Mouse (Mus musculus) neural tube, embryonic 15.5 days (tissue): ENCODE measurements around the gene Ptpro. TPM values are rescaled to one million over a fixed set of nuclear protein-coding genes. Genes with fewer than 3 reads are reported as not detected.
"Not testable (repeated sequence)": the region's sequence is repeated elsewhere in the genome, so short reads cannot be mapped to it uniquely, and the experiment has no call there.

Experiments
- ATAC-seq: fragments of 200-750 bp; cut with Nextera tagmentation; 2 replicates; pipeline ENCODE4 v1.8.0; 2017; ENCODE audit warnings: mild to moderate bottlenecking, moderate TSS enrichment, moderate library complexity; ENCODE audit not compliant: low FRiP score
- H3K27ac ChIP-seq: fragments of 300-500 bp; sonication (generic); replicated peaks from 2 replicates; pipeline ENCODE4 v1.5.1; 2015; ENCODE audit warnings: mild to moderate bottlenecking, inconsistent platforms
- H3K27me3 ChIP-seq: fragments of 300-500 bp; sonication (generic); replicated peaks from 2 replicates; pipeline ENCODE4 v1.6.1; 2015; ENCODE audit warnings: inconsistent platforms
- H3K36me3 ChIP-seq: fragments of 300-500 bp; sonication (generic); 2 replicates; pipeline ENCODE4 v1.6.1; 2015; ENCODE audit warnings: inconsistent platforms
- H3K4me1 ChIP-seq: fragments of 300-500 bp; sonication (generic); 2 replicates; pipeline ENCODE4 v1.6.1; 2015; ENCODE audit warnings: inconsistent platforms
- H3K4me2 ChIP-seq: fragments of 300-500 bp; sonication (generic); 2 replicates; pipeline ENCODE4 v1.6.1; 2015; ENCODE audit warnings: inconsistent platforms, mild to moderate bottlenecking, moderate library complexity
- H3K4me3 ChIP-seq: fragments of 300-500 bp; sonication (generic); replicated peaks from 2 replicates; pipeline ENCODE4 v1.5.1; 2015; ENCODE audit warnings: mild to moderate bottlenecking, inconsistent platforms
- H3K9ac ChIP-seq: fragments of 300-500 bp; sonication (generic); replicated peaks from 2 replicates; pipeline ENCODE4 v1.6.1; 2015; ENCODE audit warnings: mild to moderate bottlenecking, inconsistent platforms
- H3K9me3 ChIP-seq: fragments of 300-500 bp; sonication (generic); replicated peaks from 2 replicates; pipeline ENCODE4 v1.6.1; 2016; ENCODE audit warnings: inconsistent platforms
- WGBS: fragments of 180-500 bp; shearing (Covaris S2); methylation state at CpG from one replicate; pipeline ENCODE4 v1.1.7; 2015; ENCODE audit warnings: mixed read lengths; 5-methylcytosine and 5-hydroxymethylcytosine counted together
- polyA plus RNA-seq: library from polyadenylated mRNA; unstranded; fragments of >200 nt; fragmentation: Nextera tagmentation; extraction: Ambion mirVana; gene quantifications from 2 replicates; pipeline ENCODE4 v1.2.1, GENCODE M21; 2015

Ptpro gene
- polyA plus RNA-seq, 1 experiment from 2014 or later = 49.5 TPM

GRCm38 (mm10) chr6:137458136-137458535 is 206.0 kb downstream of the Ptpro start:
- Histone ChIP-seq H3K36me3 (peaks cover 11% of the 10 kb centered on the region; the same call in 1 of the 2 replicates), H3K4me2 (no peak overlapping the region), H3K9ac (no peak overlapping the region), H3K4me1 (peaks cover 3% of the 10 kb centered on the region; the same call in 1 of the 2 replicates), H3K4me3 (no peak overlapping the region), H3K27me3 (no peaks in the 10 kb centered on the region), H3K27ac (no peak overlapping the region), H3K9me3 (no peaks in the 10 kb centered on the region)
- ATAC-seq = no peak
- 91% methylated on average over 7 of the region's 7 CpGs for WGBS

GRCm38 (mm10) chr6:137463771-137464170 is 211.7 kb downstream of the Ptpro start:
- WGBS = 96% methylated on average over 5 of the region's 5 CpGs
- no peaks in the 10 kb centered on the region for H3K27me3 ChIP-seq
- H3K4me3 ChIP-seq = no peak overlapping the region
- ATAC-seq = no peak
- no peak overlapping the region for H3K9ac ChIP-seq
- no peak overlapping the region for H3K4me2 ChIP-seq
- 0 out of 2 replicates have a peak, but pooled peaks cover 3% of the 10 kb centered on the region for H3K4me1 ChIP-seq
- H3K9me3 ChIP-seq = no peaks in the 10 kb centered on the region
- H3K27ac ChIP-seq = no peak overlapping the region
- peaks cover 11% of the 10 kb centered on the region; the same call in 1 of the 2 replicates for H3K36me3 ChIP-seq

GRCm38 (mm10) chr6:137465253-137465652 is 213.1 kb downstream of the Ptpro start:
- 33% methylated on average over 2 of the region's 2 CpGs for WGBS
- Histone ChIP-seq H3K27me3 (no peaks in the 10 kb centered on the region), H3K4me2 (no peak overlapping the region), H3K4me1 (peaks cover 3% of the 10 kb centered on the region; the same call in 1 of the 2 replicates), H3K27ac (peak overlapping the region; percentile 48; the same call in 1 of the 2 replicates), H3K4me3 (no peak overlapping the region), H3K9me3 (no peaks in the 10 kb centered on the region), H3K9ac (no peak overlapping the region), H3K36me3 (peaks cover 11% of the 10 kb centered on the region; the same call in 1 of the 2 replicates)
- ATAC-seq = peak; percentile 39; the same call in 1 of the 2 replicates

- Histone ChIP-seq H3K4me2 (no peak overlapping the region), H3K4me3 (no peak overlapping the region), H3K36me3 (peaks cover 11% of the 10 kb centered on the region; the same call in 1 of the 2 replicates), H3K4me1 (peaks cover 12% of the 10 kb centered on the region), H3K27ac (no peak overlapping the region), H3K27me3 (no peaks in the 10 kb centered on the region), H3K9me3 (no peaks in the 10 kb centered on the region), H3K9ac (no peak overlapping the region)
- no peak for ATAC-seq
- 82% methylated on average over 2 of the region's 2 CpGs for WGBS
Observed at GRCm38 (mm10) chr6:137466256-137466655, 214.1 kb downstream of the Ptpro start.

- H3K9me3 ChIP-seq = no peaks in the 10 kb centered on the region
- 92% methylated on average over 3 of the region's 3 CpGs for WGBS
- H3K4me2 ChIP-seq = no peak overlapping the region
- H3K4me3 ChIP-seq = no peak overlapping the region
- no peak overlapping the region for H3K27ac ChIP-seq
- H3K27me3 ChIP-seq = no peaks in the 10 kb centered on the region
- H3K4me1 ChIP-seq = peaks cover 24% of the 10 kb centered on the region
- H3K9ac ChIP-seq = no peak overlapping the region
- H3K36me3 ChIP-seq = no peaks in the 10 kb centered on the region
- ATAC-seq = no peak
Observed at GRCm38 (mm10) chr6:137467696-137468095, 215.6 kb downstream of the Ptpro start.

GRCm38 (mm10) chr6:137469541-137469940 is 217.4 kb downstream of the Ptpro start:
- Histone ChIP-seq H3K9me3 (no peaks in the 10 kb centered on the region), H3K36me3 (no peaks in the 10 kb centered on the region), H3K4me3 (no peak overlapping the region), H3K27me3 (no peaks in the 10 kb centered on the region), H3K27ac (no peak overlapping the region), H3K4me2 (no peak overlapping the region), H3K4me1 (peaks cover 25% of the 10 kb centered on the region), H3K9ac (no peak overlapping the region)
- 96% methylated on average over 4 of the region's 4 CpGs for WGBS
- ATAC-seq = no peak

GRCm38 (mm10) chr6:137470901-137471598 is 218.9 kb downstream of the Ptpro start:
- Histone ChIP-seq H3K4me3 (no peak overlapping the region), H3K4me2 (no peak overlapping the region), H3K9me3 (no peaks in the 10 kb centered on the region), H3K36me3 (no peaks in the 10 kb centered on the region), H3K4me1 (peaks cover 21% of the 10 kb centered on the region), H3K9ac (no peak overlapping the region), H3K27me3 (no peaks in the 10 kb centered on the region), H3K27ac (peak overlapping the region; percentile 74)
- ATAC-seq = peak; percentile 66
- 33% methylated on average over 11 of the region's 11 CpGs for WGBS

- H3K36me3 ChIP-seq = no peaks in the 10 kb centered on the region
Observed at GRCm38 (mm10) chr6:137472129-137472528, 220.0 kb downstream of the Ptpro start.

GRCm38 (mm10) chr6:137473433-137473832 is 221.3 kb downstream of the Ptpro start:
- H3K4me3 ChIP-seq = no peak overlapping the region
- H3K27me3 ChIP-seq = no peaks in the 10 kb centered on the region
- no peak for ATAC-seq
- H3K9me3 ChIP-seq = no peaks in the 10 kb centered on the region
- H3K9ac ChIP-seq = no peak overlapping the region
- H3K27ac ChIP-seq = no peak overlapping the region
- 86% methylated on average over 1 of the region's 1 CpGs for WGBS
- H3K36me3 ChIP-seq = no peaks in the 10 kb centered on the region
- H3K4me2 ChIP-seq = no peak overlapping the region
- H3K4me1 ChIP-seq = peaks cover 21% of the 10 kb centered on the region

More at GRCm38 (mm10) chr6:137472129-137472528, 220.0 kb downstream of the Ptpro start:
- H3K9ac ChIP-seq = no peak overlapping the region
- no peak overlapping the region for H3K4me3 ChIP-seq
- H3K4me1 ChIP-seq = peaks cover 21% of the 10 kb centered on the region
- 35% methylated on average over 9 of the region's 9 CpGs for WGBS
- H3K27ac ChIP-seq = peak overlapping the region; percentile 74
- peak overlapping the region; percentile 22; the same call in 1 of the 2 replicates for H3K4me2 ChIP-seq
- no peaks in the 10 kb centered on the region for H3K9me3 ChIP-seq
- H3K27me3 ChIP-seq = no peaks in the 10 kb centered on the region
- ATAC-seq = peak; percentile 56

GRCm38 (mm10) chr6:137475695-137476094 is 223.6 kb downstream of the Ptpro start:
- H3K9ac ChIP-seq, ATAC-seq, H3K4me3 ChIP-seq, H3K36me3 ChIP-seq, H3K27me3 ChIP-seq, H3K4me2 ChIP-seq, H3K27ac ChIP-seq, H3K9me3 ChIP-seq: not testable (repeated sequence)
- H3K4me1 ChIP-seq = peaks cover 18% of the 10 kb centered on the region
- 95% methylated on average over 5 of the region's 5 CpGs for WGBS

- Histone ChIP-seq H3K27ac (no peak overlapping the region), H3K4me2 (no peak overlapping the region), H3K9me3 (no peaks in the 10 kb centered on the region), H3K9ac (no peak overlapping the region), H3K27me3 (no peaks in the 10 kb centered on the region), H3K4me1 (no peaks in the 10 kb centered on the region), H3K4me3 (no peak overlapping the region), H3K36me3 (no peaks in the 10 kb centered on the region)
- WGBS = 70% methylated on average over 7 of the region's 7 CpGs
- ATAC-seq = no peak
Observed at GRCm38 (mm10) chr6:137482891-137483290, 230.8 kb downstream of the Ptpro start.

GRCm38 (mm10) chr6:137487443-137487842 is 235.3 kb downstream of the Ptpro start:
- no peak overlapping the region for H3K9ac ChIP-seq
- H3K9me3 ChIP-seq = no peaks in the 10 kb centered on the region
- no peak overlapping the region for H3K4me3 ChIP-seq
- H3K36me3 ChIP-seq = no peaks in the 10 kb centered on the region
- WGBS = 63% methylated on average over 6 of the region's 6 CpGs
- no peaks in the 10 kb centered on the region for H3K4me1 ChIP-seq
- H3K4me2 ChIP-seq = no peak overlapping the region
- ATAC-seq = no peak
- no peaks in the 10 kb centered on the region for H3K27me3 ChIP-seq
- H3K27ac ChIP-seq = no peak overlapping the region
